Mouse (Mus musculus): ENCODE data around the gene Bloc1s4.

DNA sequence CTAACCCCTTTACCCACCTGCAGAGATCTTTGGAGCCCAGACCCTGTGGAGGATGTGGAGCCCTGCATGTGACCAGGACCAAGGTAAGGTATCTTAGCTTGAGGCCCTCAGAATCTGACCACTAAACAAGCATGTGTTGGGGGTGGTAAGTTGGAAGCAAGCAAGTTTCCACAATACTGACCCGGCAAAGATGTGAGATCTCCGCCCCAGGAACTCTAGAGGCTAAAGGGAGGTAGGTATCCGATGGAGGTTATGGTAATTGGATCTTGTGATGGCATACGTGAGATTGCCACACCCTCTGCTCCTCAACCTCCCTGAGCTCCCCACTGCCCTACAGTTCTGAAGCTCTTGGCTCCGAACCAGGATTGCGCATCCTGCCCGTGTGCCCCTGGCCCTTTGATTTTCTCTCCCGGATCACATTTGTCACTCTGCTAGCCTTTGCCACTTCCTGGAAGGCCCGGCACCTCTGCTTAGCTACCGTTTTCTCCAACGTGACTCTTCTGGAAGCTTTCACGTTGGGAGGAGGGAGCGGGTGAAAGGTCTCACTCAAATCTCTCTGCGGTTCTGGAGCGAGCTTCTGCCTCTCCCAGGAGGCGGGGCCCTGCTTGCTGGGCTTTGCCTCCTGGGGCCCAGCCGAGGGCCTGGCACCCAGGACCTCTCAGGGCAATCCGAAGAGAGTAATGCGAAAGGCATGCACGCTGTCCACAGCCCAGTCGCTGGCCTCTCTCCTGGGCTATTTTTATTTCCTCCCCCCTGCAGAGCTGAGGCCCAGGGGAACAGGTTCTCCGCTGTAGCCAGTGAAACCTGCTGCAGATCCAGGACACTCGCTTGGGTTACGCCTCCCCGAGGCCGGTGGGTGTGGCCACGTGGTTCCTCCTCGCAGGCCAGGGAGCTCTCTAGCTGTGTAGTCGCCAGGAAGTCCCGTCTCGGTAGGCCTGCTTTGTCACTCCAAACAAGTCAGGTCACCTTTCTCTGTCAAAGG, 35.6 kb downstream of the Bloc1s4 start:
- peak; percentile 15; the same call in 1 of the 2 replicates for TF ChIP-seq CTCF (IDR thresholded peaks at IDR 0.05)
- no peak; the same call in 1 of the 2 replicates for TF ChIP-seq EP300 (IDR thresholded peaks at IDR 0.05)
